Mouse (Mus musculus): ENCODE results near the gene Calhm6.

The Calhm6 gene

DNA sequence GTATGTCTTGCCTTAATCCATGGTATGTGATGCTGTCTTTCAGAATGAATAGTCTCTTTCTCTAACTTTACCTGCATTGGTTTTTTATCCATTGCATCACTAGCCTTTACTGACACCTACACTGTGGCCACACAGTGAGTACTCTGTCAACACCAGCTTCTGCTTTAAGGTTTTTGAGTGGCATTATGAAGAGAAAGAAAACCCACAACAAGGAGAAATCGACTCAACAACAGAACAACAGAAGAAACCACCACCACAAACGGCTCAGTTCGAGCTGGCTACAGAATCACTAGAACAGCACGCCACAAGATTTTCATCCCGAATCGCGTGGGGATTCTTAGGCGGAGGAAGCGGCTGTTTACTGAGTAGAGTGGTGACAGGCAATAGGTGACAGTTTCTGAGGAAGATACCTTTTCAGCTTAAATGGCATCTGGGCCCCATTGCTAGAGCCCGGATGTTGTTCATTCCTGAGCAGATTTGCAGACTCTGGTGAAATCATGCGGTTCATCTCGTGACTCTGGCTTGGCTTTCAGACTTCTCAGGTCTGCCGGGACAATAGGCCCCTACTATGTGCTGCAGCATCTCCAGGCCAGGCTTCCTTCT, 16.8 kb downstream of the Calhm6 start:
- no peak for DNase-seq (ENCODE audit: inconsistent age in 2 of 2, low spot score in 1 of 2)

DNA sequence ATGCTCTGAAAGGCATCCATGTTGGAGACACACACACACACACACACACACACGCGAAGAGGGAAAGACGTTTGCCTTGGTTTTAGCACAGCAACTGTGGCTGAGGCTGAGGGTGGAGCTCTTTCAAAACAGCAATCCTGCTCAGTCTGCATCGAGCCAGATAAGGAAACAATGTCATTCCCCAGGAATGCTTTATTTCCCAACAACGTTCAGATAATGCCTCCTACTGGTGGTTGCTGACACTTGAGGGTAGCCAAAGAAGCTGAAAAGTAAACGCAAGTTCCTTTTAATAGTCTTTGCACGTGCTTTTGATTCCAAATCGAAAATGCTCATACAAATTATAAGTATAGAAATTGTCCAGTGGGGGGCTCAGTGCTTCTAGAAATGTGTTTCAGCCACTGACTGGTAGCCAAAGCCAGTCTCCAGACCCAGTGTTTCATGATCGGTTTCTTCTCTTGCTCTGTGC, 31.3 kb downstream of the Calhm6 start, which contains the start of gene Calhm5:
Calhm5 (minus strand) TSS at position 102 of the 466 bp plus-strand sequence.
- DNase-seq (ENCODE audit: inconsistent age in 2 of 2, low spot score in 1 of 2): peak; percentile 28 to 80

DNA sequence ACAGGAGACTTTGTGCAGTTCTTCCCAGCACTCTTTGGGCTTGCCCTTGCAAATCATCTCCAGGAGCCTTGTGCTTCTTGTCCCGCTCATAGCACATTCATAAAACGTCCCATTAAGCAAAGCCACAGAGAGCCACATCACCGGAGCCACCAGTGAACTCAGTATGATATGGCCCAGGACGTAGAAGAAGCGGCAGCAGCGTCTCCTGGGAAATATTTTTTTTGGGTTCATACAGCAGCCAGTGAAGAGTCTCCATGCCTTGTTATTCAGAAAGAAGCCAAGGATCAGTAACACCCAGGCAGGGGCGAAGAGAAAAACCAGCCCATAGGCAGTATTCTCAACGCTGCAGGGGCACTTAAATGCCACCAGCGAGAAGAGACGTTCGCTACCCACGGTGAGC, 31.8 kb downstream of the Calhm6 start:
- DNase-seq (ENCODE audit: inconsistent age in 2 of 2, low spot score in 1 of 2): no peak

DNA sequence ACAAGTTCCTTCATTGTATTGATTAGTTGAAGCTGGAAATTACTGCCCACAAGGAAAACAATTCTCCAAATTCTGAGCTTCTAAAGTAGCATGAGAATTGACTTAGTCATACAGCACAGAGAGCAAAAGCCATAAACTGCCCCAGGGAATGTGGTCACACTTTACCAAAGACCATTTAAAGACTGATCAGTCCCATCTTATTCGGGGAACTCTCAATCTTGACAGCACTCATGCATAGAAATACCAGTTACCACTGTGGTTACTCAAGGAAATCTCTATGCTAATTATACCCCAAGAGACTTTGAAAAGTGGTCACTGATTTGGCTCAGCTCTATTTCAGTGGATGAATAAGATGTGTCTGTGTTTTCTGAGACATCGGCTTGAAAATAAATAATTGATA, 32.6 kb downstream of the Calhm6 start:
- no peak for DNase-seq (ENCODE audit: inconsistent age in 2 of 2, low spot score in 1 of 2)

DNA sequence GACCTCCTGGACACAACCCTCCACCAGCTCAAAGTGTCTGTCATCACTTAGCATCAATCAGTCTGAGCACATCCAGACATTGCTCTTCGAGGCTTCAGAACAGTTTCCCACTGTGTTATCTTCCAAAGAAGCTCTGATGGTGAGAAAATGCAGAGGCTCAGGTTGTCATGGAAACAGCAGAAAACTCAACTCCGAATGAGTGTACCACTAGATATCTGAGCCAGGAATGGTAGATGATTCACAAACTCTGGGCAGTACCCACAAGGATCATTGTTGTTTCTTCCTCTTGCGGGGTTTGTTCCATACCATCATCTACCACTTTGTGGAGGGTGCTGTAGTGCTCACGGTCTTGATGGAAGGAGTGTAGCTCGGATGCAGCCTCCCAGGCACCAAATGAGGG, 35.9 kb downstream of the Calhm6 start:
- DNase-seq (ENCODE audit: inconsistent age in 2 of 2, low spot score in 1 of 2): no peak

DNA sequence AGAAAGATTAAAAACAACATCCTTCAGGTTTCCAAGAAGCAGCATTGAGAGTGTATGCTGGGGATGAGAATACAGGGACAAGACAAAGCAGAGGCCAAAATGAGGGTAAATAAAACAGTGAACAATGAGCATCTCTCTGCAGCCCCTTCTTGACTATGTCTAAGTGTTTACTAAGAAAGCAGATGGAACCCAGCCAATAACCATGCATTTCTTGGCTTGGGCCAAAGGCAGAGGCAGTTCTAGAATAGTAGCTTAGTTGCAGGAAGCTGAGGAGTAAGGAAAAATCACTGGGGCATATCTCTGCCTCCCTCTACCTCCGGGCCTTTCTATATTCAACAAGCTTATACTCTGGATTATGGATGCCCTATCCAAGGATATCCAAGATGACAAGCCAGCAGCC, 37.3 kb downstream of the Calhm6 start:
- no peak for DNase-seq (ENCODE audit: inconsistent age in 2 of 2, low spot score in 1 of 2)

DNA sequence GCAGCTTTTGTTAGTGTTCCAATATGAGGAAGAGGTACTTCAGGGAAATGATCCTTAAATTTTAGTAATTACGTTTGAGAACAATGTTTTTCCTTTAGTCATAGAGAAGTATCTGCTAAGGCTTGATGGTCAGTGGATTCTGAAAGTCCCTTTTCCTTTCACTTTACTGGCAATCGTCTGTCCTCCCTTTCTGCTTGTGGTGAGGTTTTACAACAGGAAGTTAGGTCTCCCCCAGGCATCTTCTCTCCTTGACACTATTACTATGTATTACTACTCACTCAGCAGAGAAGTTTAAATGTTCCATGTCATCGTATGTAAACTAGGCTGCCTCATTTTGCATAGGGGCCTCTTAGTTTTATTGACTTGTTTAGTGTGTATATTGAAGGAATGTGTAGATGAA, 38.3 kb downstream of the Calhm6 start:
- no peak for DNase-seq (ENCODE audit: inconsistent age in 2 of 2, low spot score in 1 of 2)

DNA sequence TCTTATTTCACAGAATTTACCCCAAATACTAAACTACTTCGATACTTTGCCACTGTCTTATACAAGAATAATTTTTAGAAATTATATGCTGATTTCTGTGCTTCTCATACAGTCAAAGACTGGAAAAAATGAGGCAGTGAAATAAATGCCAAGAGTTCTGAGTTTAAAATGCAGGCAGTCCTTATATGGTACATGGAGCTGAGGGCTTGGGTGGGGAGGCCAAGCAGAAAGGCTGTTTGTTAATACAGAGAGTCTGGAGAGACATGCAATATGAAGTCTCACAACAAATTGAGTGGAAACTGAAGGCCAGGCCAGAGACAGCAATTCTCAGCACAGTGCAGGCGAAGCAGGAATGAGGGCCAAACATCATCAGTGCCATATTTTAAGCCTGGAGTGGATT, 39.3 kb downstream of the Calhm6 start:
- no peak for DNase-seq (ENCODE audit: inconsistent age in 2 of 2, low spot score in 1 of 2)

DNA sequence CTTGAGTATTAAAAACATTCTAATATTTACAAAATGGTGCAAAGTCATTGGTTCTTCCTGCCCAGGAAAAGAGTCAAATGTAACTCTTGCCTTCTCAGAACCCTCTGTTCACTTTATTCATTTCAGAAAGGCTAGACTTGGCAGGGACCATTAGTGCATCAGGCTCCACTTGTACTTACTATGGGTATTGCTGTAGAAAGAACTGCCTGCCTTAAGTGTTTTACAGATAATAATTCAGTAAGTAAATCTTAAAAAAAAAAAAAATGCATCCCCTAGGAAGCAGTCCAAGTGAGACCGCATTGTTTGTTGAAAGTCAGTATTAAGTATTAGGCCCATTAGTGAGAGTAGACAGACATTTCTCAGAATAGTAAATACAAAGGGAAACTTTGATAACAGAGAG, 41.3 kb downstream of the Calhm6 start:
- no peak for DNase-seq (ENCODE audit: inconsistent age in 2 of 2, low spot score in 1 of 2)

Data from adrenal gland, adult (tissue).